In the genomic region with DNA sequence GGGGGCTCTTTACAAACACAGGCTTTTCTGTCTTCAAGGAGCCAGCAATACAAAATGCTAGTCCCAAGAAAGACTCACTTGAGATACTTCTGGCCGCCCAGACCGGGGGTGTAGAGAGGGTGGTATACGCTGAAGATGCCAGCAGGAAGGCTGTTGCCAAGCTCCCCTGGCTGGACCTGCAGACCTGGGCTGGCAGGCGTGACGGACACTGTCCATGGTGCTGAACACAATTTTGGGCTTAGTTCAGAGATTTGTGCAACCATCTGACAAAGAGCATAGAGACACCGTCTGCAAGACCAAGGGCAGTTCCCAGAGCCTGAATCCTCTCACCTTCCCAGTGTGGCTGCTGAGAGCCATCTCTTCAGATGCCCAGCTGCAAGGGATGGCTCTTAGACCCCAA, we compare ENCODE assay signal across 8 mouse cellular contexts. TPM values are rescaled to one million over a fixed set of nuclear protein-coding genes. Genes with fewer than 3 reads are reported as not detected.
DNase-seq lines count a peak whose midpoint lies in the region; ATAC-seq and TF ChIP-seq lines count a peak whose summit lies in the region.

No protein-coding gene starts in this region.

- TF ChIP-seq CTCF in lung, adult 2 months (IDR thresholded peaks at IDR 0.05; ENCODE audit: insufficient read depth, low read length): no peak

- no peak overlapping the region for H3K9ac ChIP-seq in intestine, embryonic 16.5 days (ENCODE audit: low read depth, low read length)

- H3K4me3 ChIP-seq in lung, adult 2 months (replicated peaks; ENCODE audit: extremely low read depth, low read depth, low read length): no peak overlapping the region
- no peak overlapping the region for H3K4me3 ChIP-seq in intestine, embryonic 16.5 days (ENCODE audit: low read length)

- TF ChIP-seq POLR2A in lung, adult 2 months (IDR thresholded peaks at IDR 0.05; ENCODE audit: borderline replicate concordance, extremely low read depth, low read depth, low read length): no peak

- H3K27me3 ChIP-seq in intestine, embryonic 16.5 days (replicated peaks; ENCODE audit: control insufficient read depth, insufficient read depth, low read length): no peaks in the 10 kb centered on the region

- no peak overlapping the region for H3K4me2 ChIP-seq in intestine, embryonic 16.5 days (ENCODE audit: low read depth, low read length)

- H3K9me3 ChIP-seq in intestine, embryonic 16.5 days (ENCODE audit: control insufficient read depth, low read length): no peaks in the 10 kb centered on the region

- no peak overlapping the region for H3K27ac ChIP-seq in intestine, embryonic 16.5 days (ENCODE audit: low read length)

- DNase-seq in lung, adult 2 months: peak; percentile 34
- no peak for DNase-seq in lung, postnatal 25 days (ENCODE audit: low spot score)
- DNase-seq in ZHBTc4 (ENCODE audit: low read depth, low spot score): peak; percentile 70
- DNase-seq in cerebellum, postnatal 14 days: peak; percentile 65 to 80
- DNase-seq in kidney, postnatal 25 days: peak; percentile 67 to 79
- peak; percentile 71 for DNase-seq in retina, embryonic 14.5 days (ENCODE audit: low spot score)
- no peak for DNase-seq in heart, adult 8-10 months (ENCODE audit: low spot score)

- no peak for ATAC-seq in intestine, embryonic 16.5 days

- no peaks in the 10 kb centered on the region for H3K36me3 ChIP-seq in intestine, embryonic 16.5 days (ENCODE audit: control insufficient read depth, insufficient read depth, low read length)

- WGBS in lung, adult 2 months: 20% methylated on average over 6 of the region's 6 CpGs
- WGBS in intestine, embryonic 16.5 days: 21% methylated on average over 6 of the region's 6 CpGs

- H3K4me1 ChIP-seq in lung, adult 2 months (ENCODE audit: control insufficient read depth, insufficient read depth, low read length): no peaks in the 10 kb centered on the region
- no peaks in the 10 kb centered on the region for H3K4me1 ChIP-seq in intestine, embryonic 16.5 days (ENCODE audit: control insufficient read depth, insufficient read depth, low read length)

RNA-seq across cellular contexts. Expression of a gene that starts 18.4 kb away (rescaled TPM):
- 0.62 and 0.67 TPM in 2 replicates for polyA plus RNA-seq in lung, adult 2 months (2012; rRNA removed)
- 10 to 100 TPM in 1 of 4 experiments, 1 to 10 TPM in 3; 5.5 to 11.1 (median 7.2) TPM for total RNA-seq in heart, adult 8-10 months (2022)
- polyA plus RNA-seq in intestine, embryonic 16.5 days (2015; fragmentation: Nextera tagmentation; extraction: Ambion mirVana): 0.21 and 0.22 TPM in 2 replicates

Comparison
In these comparisons a context has a peak if more than half of its experiments do, and no peak if none do; other contexts are left out.
1. DNase-seq: peak in lung, adult 2 months (single experiment), ZHBTc4 (single experiment), cerebellum, postnatal 14 days (2 of 2), kidney, postnatal 25 days (2 of 2) and retina, embryonic 14.5 days (single experiment); none in lung, postnatal 25 days (single experiment) and heart, adult 8-10 months (single experiment).